Mouse (Mus musculus) heart, postnatal 0 days (tissue): ENCODE results near the gene Ankrd27.

Experiments
- CTCF ChIP-seq: IDR thresholded peaks from 2 replicates; pipeline ENCODE4 v1.5.1; 2016; ENCODE audit warnings: antibody characterized with exemption, control low read depth, low read depth
- EP300 ChIP-seq: IDR thresholded peaks from 2 replicates; pipeline ENCODE4 v1.6.1; 2016; ENCODE audit warnings: antibody characterized with exemption, low read depth

GRCm38 (mm10) chr7:35657829-35658228 lies 71.8 kb downstream of the Ankrd27 start:
- TF ChIP-seq CTCF (no peak), EP300 (no peak)
